Mouse (Mus musculus) forebrain, embryonic 10.5 days (tissue): ENCODE data around the gene Nme7. TPM values are rescaled to one million over a fixed set of nuclear protein-coding genes. Genes with fewer than 3 reads are reported as not detected.

ENCODE experiments used
- DNase-seq: peaks from one replicate; pipeline ENCODE4 v3.0.0-alpha.2; 2017; ENCODE audit warnings: low spot score; ENCODE audit errors: extremely low spot score
- H3K27ac ChIP-seq: fragments of 300-500 bp; sonication (generic); 2 replicates; pipeline ENCODE4 v1.5.1; 2016; ENCODE audit warnings: mild to moderate bottlenecking
- H3K27me3 ChIP-seq: fragments of 300-500 bp; sonication (generic); 2 replicates; pipeline ENCODE4 v1.6.1; 2016; ENCODE audit warnings: mild to moderate bottlenecking; ENCODE audit not compliant: poor library complexity, severe bottlenecking
- H3K36me3 ChIP-seq: fragments of 300-500 bp; sonication (generic); replicated peaks from 2 replicates; pipeline ENCODE4 v1.6.1; 2016; ENCODE audit warnings: mild to moderate bottlenecking, moderate library complexity
- H3K4me1 ChIP-seq: fragments of 300-500 bp; sonication (generic); 2 replicates; pipeline ENCODE4 v1.6.1; 2016
- H3K4me3 ChIP-seq: fragments of 300-500 bp; sonication (generic); 2 replicates; pipeline ENCODE4 v1.5.1; 2016; ENCODE audit warnings: mild to moderate bottlenecking, moderate library complexity
- H3K9me3 ChIP-seq: fragments of 300-500 bp; sonication (generic); 2 replicates; pipeline ENCODE4 v1.6.1; 2016; ENCODE audit warnings: mild to moderate bottlenecking, moderate library complexity
- WGBS: fragments of 180-500 bp; shearing (Covaris S2); methylation state at CpG from one replicate; pipeline ENCODE4 v1.1.7; 2016; 5-methylcytosine and 5-hydroxymethylcytosine counted together
- polyA plus RNA-seq: library from polyadenylated mRNA; unstranded; fragments of >200 nt; fragmentation: Nextera tagmentation; extraction: Ambion mirVana; gene quantifications from 2 replicates; pipeline ENCODE4 v1.2.1, GENCODE M21; 2016

Gene Nme7
- polyA plus RNA-seq, 1 experiment from 2014 or later: 48.8 TPM

- H3K4me1 ChIP-seq: no peaks in the 10 kb centered on the region
- H3K36me3 ChIP-seq: peaks cover 95% of the 10 kb centered on the region
- WGBS: 90% methylated on average over 4 of the region's 5 CpGs
- no peak overlapping the region for H3K4me3 ChIP-seq
- no peak for DNase-seq
- no peaks in the 10 kb centered on the region for H3K9me3 ChIP-seq
- no peak overlapping the region for H3K27ac ChIP-seq
- no peaks in the 10 kb centered on the region for H3K27me3 ChIP-seq
Measured at GRCm38 (mm10) chr1:164296473-164296872, 7.4 kb upstream of the Nme7 start.

- Histone ChIP-seq H3K9me3 (no peaks in the 10 kb centered on the region), H3K4me1 (peaks cover 9% of the 10 kb centered on the region), H3K4me3 (no peak overlapping the region), H3K27me3 (no peaks in the 10 kb centered on the region), H3K27ac (no peak overlapping the region), H3K36me3 (peaks cover 70% of the 10 kb centered on the region)
- no peak for DNase-seq
- 92% methylated on average over 4 of the region's 4 CpGs for WGBS
Measured at GRCm38 (mm10) chr1:164301949-164302348, 2.0 kb upstream of the Nme7 start.

DNA sequence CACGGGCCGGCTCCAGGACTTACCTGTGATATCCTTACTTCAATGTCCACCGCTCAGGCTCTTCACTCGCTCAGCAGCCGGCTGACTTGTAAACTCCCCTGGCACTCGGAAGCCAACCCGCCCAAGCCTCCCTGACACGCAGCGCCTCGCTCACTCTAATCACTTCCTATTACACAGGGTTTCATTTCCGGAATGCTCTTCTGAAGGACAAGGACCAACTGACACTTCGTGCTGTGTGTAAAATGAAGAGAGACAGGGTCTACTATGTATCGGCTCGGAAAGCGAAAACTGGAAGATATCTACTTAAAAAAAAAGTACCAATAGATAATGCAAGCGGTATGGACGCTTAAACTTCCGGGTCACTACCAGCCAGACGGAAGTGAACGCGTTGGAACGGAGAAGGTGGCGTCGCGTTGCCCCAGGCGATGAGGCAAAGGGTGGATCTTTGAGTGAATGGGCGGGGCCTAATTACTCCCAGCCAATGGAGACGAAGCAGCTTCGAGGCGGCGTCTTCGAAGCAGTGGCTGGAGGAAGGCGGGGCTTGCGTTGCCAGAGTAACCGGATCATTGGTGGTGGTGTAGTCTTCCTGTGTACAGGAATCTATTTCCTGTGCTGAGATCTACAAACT lies 3.3 kb downstream of the Nme7 start, which contains the start of gene Blzf1:
Gene Blzf1 (minus strand): TSS at position 366 of the 628 bp plus-strand sequence.
- under 1% methylated on average over 35 of the region's 35 CpGs for WGBS
- Histone ChIP-seq H3K27me3 (no peaks in the 10 kb centered on the region), H3K9me3 (no peaks in the 10 kb centered on the region), H3K36me3 (peaks cover 27% of the 10 kb centered on the region), H3K27ac (peak within 1 kb of the TSS; percentile 86), H3K4me3 (peak within 1 kb of the TSS; percentile 80), H3K4me1 (peaks cover 17% of the 10 kb centered on the region)
- DNase-seq: peak; percentile 98

GRCm38 (mm10) chr1:164307922-164308321 lies 4.0 kb downstream of the Nme7 start:
- DNase-seq: no peak
- Histone ChIP-seq H3K4me1 (peaks cover 17% of the 10 kb centered on the region), H3K9me3 (no peaks in the 10 kb centered on the region), H3K36me3 (peaks cover 27% of the 10 kb centered on the region), H3K27me3 (no peaks in the 10 kb centered on the region), H3K4me3 (peak overlapping the region; percentile 80), H3K27ac (peak overlapping the region; percentile 86)
- 13% methylated on average over 10 of the region's 10 CpGs for WGBS

GRCm38 (mm10) chr1:164314085-164314484 lies 10.2 kb downstream of the Nme7 start:
- Histone ChIP-seq H3K27me3 (no peaks in the 10 kb centered on the region), H3K9me3 (no peaks in the 10 kb centered on the region), H3K36me3 (peaks cover 37% of the 10 kb centered on the region), H3K27ac (no peak overlapping the region), H3K4me3 (no peak overlapping the region), H3K4me1 (no peaks in the 10 kb centered on the region)
- 91% methylated on average over 5 of the region's 5 CpGs for WGBS
- DNase-seq: no peak

GRCm38 (mm10) chr1:164315266-164315665 lies 11.3 kb downstream of the Nme7 start:
- Histone ChIP-seq H3K27ac (no peak overlapping the region), H3K4me3 (no peak overlapping the region), H3K36me3 (peaks cover 40% of the 10 kb centered on the region), H3K27me3 (no peaks in the 10 kb centered on the region), H3K9me3 (no peaks in the 10 kb centered on the region), H3K4me1 (no peaks in the 10 kb centered on the region)
- WGBS: 82% methylated on average over 8 of the region's 8 CpGs
- peak; percentile 35 for DNase-seq

- Histone ChIP-seq H3K27ac (no peak overlapping the region), H3K27me3 (no peaks in the 10 kb centered on the region), H3K4me3 (no peak overlapping the region), H3K4me1 (peaks cover 4% of the 10 kb centered on the region), H3K36me3 (peaks cover 34% of the 10 kb centered on the region), H3K9me3 (no peaks in the 10 kb centered on the region)
- WGBS: 38% methylated on average over 3 of the region's 3 CpGs
- peak; percentile 75 for DNase-seq
Measured at GRCm38 (mm10) chr1:164316697-164317096, 12.8 kb downstream of the Nme7 start.

DNA sequence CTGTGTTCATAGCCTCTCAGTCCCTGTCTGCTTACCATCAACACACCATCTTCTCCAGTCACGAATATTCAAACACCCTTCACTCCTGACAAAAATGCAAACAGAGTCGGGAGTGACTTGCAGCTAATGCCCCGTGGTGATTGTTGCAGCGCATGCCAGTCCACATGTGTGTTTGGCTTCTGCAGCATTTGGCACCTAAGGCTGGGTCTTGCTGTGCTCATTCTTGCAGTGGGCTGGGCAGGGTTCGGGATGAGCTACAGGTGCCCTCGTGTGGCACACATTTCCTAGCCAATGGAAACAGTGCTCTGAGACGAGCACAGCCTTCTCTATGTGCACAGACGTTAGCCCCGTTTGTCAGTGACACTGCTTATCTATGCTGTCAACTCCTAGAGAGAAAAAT lies 13.3 kb downstream of the Nme7 start:
- Histone ChIP-seq H3K36me3 (peaks cover 30% of the 10 kb centered on the region), H3K27ac (no peak overlapping the region), H3K4me3 (no peak overlapping the region), H3K4me1 (peaks cover 9% of the 10 kb centered on the region), H3K9me3 (no peaks in the 10 kb centered on the region), H3K27me3 (no peaks in the 10 kb centered on the region)
- WGBS: 91% methylated on average over 9 of the region's 9 CpGs
- no peak for DNase-seq

DNA sequence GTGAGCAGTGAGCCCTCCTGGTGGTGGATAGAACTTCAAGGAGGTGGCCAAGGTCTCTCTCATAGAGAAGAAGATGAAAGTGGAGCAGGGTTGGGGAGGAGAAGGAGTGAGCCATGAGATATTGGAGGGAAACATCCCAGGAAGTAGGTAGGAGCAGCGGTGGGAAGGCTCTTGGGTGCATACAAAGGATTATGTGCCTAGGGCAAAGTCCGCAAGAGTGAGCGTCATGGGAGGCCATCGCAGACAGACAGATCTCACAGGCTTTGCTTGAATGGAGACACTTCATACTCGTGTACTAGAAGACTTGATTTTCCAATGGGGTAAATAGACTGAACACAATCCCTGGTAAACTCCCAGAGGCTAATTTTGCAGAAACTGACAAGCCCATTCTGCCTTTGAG lies 14.6 kb downstream of the Nme7 start:
- H3K4me3 ChIP-seq: no peak overlapping the region
- WGBS: 92% methylated on average over 5 of the region's 5 CpGs
- H3K36me3 ChIP-seq: peaks cover 21% of the 10 kb centered on the region
- no peaks in the 10 kb centered on the region for H3K9me3 ChIP-seq
- peaks cover 10% of the 10 kb centered on the region for H3K4me1 ChIP-seq
- DNase-seq: no peak
- H3K27me3 ChIP-seq: no peaks in the 10 kb centered on the region
- no peak overlapping the region for H3K27ac ChIP-seq

- no peak overlapping the region for H3K27ac ChIP-seq
- peaks cover 10% of the 10 kb centered on the region for H3K4me1 ChIP-seq
- H3K9me3 ChIP-seq: no peaks in the 10 kb centered on the region
- H3K36me3 ChIP-seq: peaks cover 12% of the 10 kb centered on the region
- no peak overlapping the region for H3K4me3 ChIP-seq
- no peak for DNase-seq
- H3K27me3 ChIP-seq: no peaks in the 10 kb centered on the region
- 87% methylated on average over 14 of the region's 14 CpGs for WGBS
Measured at GRCm38 (mm10) chr1:164319542-164320140, 15.7 kb downstream of the Nme7 start.

GRCm38 (mm10) chr1:164320731-164321130 lies 16.8 kb downstream of the Nme7 start:
- no peak overlapping the region for H3K27ac ChIP-seq
- WGBS: 85% methylated on average over 5 of the region's 5 CpGs
- DNase-seq: no peak
- H3K4me3 ChIP-seq: no peak overlapping the region
- H3K4me1 ChIP-seq: peaks cover 10% of the 10 kb centered on the region
- H3K9me3 ChIP-seq: no peaks in the 10 kb centered on the region
- peaks cover 6% of the 10 kb centered on the region for H3K36me3 ChIP-seq
- no peaks in the 10 kb centered on the region for H3K27me3 ChIP-seq

GRCm38 (mm10) chr1:164321408-164321807 lies 17.5 kb downstream of the Nme7 start:
- no peaks in the 10 kb centered on the region for H3K27me3 ChIP-seq
- H3K4me1 ChIP-seq: peaks cover 10% of the 10 kb centered on the region
- H3K9me3 ChIP-seq: no peaks in the 10 kb centered on the region
- H3K36me3 ChIP-seq: peaks cover 6% of the 10 kb centered on the region
- no peak for DNase-seq
- H3K4me3 ChIP-seq: no peak overlapping the region
- no peak overlapping the region for H3K27ac ChIP-seq
- WGBS: 89% methylated on average over 10 of the region's 10 CpGs

- Histone ChIP-seq H3K4me3 (no peak overlapping the region), H3K27me3 (no peaks in the 10 kb centered on the region), H3K4me1 (peaks cover 10% of the 10 kb centered on the region), H3K27ac (no peak overlapping the region), H3K9me3 (no peaks in the 10 kb centered on the region), H3K36me3 (peaks cover 8% of the 10 kb centered on the region)
- 90% methylated on average over 8 of the region's 8 CpGs for WGBS
- no peak for DNase-seq
Measured at GRCm38 (mm10) chr1:164322987-164323650, 19.2 kb downstream of the Nme7 start.
